Mouse (Mus musculus) heart, embryonic 16.5 days (tissue): ENCODE measurements at regions not wholly inside any gene's neighbourhood (a gene's known extent, or its start where the extent isn't known, plus 50 kb on each side); places are given as distances from the start of the nearest gene placed in this dataset.

Source experiments
- ATAC-seq: fragments of 200-750 bp; cut with Nextera tagmentation; replicated peaks from 2 replicates; pipeline ENCODE4 v1.8.0; 2017; ENCODE audit warnings: moderate number of reproducible peaks; ENCODE audit not compliant: insufficient read depth, low FRiP score; ENCODE audit errors: extremely low read depth
- H3K27ac ChIP-seq: fragments of 300-500 bp; sonication (generic); 2 replicates; pipeline ENCODE4 v1.5.1; 2014; ENCODE audit warnings: mild to moderate bottlenecking, low read length, control low read depth, moderate library complexity
- H3K27me3 ChIP-seq: fragments of 300-500 bp; sonication (generic); 2 replicates; pipeline ENCODE4 v1.6.1; 2014; ENCODE audit warnings: low read length, mixed read lengths; ENCODE audit not compliant: control insufficient read depth, insufficient read depth
- H3K36me3 ChIP-seq: fragments of 300-500 bp; sonication (generic); 2 replicates; pipeline ENCODE4 v1.6.1; 2014; ENCODE audit not compliant: control insufficient read depth, insufficient read depth
- H3K4me1 ChIP-seq: fragments of 300-500 bp; sonication (generic); 2 replicates; pipeline ENCODE4 v1.6.1; 2014; ENCODE audit warnings: low read length, mixed read lengths; ENCODE audit not compliant: control insufficient read depth, insufficient read depth
- H3K4me2 ChIP-seq: fragments of 300-500 bp; sonication (generic); 2 replicates; pipeline ENCODE4 v1.6.1; 2014; ENCODE audit warnings: low read depth, mild to moderate bottlenecking, control low read depth, low read length
- H3K4me3 ChIP-seq: fragments of 300-500 bp; sonication (generic); 2 replicates; pipeline ENCODE4 v1.5.1; 2014; ENCODE audit warnings: mild to moderate bottlenecking, control low read depth, low read length
- H3K9ac ChIP-seq: fragments of 300-500 bp; sonication (generic); 2 replicates; pipeline ENCODE4 v1.6.1; 2014; ENCODE audit warnings: low read length, control low read depth
- H3K9me3 ChIP-seq: fragments of 300-500 bp; sonication (generic); replicated peaks from 2 replicates; pipeline ENCODE4 v1.6.1; 2016; ENCODE audit warnings: low read length; ENCODE audit not compliant: control insufficient read depth
- WGBS: fragments of 180-500 bp; shearing (Covaris S2); extraction: QIAGEN DNeasy Blood & Tissue Kit; methylation state at CpG from one replicate; pipeline ENCODE4 v1.1.7; 2014; 5-methylcytosine and 5-hydroxymethylcytosine counted together

DNA sequence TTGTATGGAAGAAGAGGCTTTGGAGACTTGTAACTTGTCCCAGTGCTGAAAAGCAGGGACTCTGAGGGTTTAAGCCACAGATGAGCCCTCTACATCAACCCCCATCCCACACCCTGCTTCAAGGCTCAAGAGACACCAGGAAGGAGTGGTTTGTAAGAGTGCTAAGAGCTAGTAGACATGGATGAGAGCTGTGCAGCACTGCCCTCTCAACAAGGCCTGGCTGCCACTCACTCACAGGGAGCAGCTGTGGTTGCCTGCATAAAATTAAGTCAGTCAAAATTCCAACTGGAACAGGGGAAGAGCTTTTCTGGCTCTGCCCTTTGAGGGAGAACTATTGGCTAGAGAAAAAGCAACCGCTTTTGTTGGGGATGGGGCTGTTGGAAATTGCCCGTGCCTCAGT, 225.5 kb upstream of the Tbl1xr1 start:
- 86% methylated on average over 2 of the region's 2 CpGs for WGBS
- ATAC-seq: no peak
- 0 out of 2 replicates have a peak, but pooled peaks cover 2% of the 10 kb centered on the region for H3K9me3 ChIP-seq

DNA sequence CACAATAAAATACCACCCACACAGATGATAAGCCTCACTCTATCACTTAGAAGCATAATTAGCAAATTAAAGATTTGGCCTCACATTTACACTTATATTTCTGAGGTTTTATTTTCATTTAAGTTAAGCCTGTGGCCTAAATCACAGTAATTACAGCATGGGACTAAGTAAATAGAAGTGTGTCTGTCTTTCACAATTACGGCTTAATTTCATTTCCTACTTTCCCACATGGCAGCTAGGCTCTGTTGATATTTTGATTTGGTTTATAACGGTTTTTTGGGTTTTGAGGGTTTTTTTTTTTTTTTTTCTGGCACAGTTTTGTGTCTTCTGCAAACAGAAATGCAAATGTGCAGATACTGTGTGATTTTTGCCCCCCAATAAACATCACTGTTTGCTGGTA, 222.1 kb upstream of the Tbl1xr1 start:
- Histone ChIP-seq H3K9me3 (no peaks in the 10 kb centered on the region), H3K27ac (no peak overlapping the region)
- ATAC-seq: no peak

More for the DNA sequence above, 225.5 kb upstream of the Tbl1xr1 start:
- no peak overlapping the region for H3K4me3 ChIP-seq
- no peaks in the 10 kb centered on the region for H3K27me3 ChIP-seq
- H3K9ac ChIP-seq: no peak overlapping the region
- H3K4me2 ChIP-seq: no peak overlapping the region
- H3K4me1 ChIP-seq: no peaks in the 10 kb centered on the region
- H3K36me3 ChIP-seq: no peaks in the 10 kb centered on the region
- H3K27ac ChIP-seq: no peak overlapping the region

GRCm38 (mm10) chr3:21859436-21859835, 217.0 kb upstream of the Tbl1xr1 start:
- Histone ChIP-seq H3K36me3 (no peaks in the 10 kb centered on the region), H3K4me2 (no peak overlapping the region), H3K9me3 (no peaks in the 10 kb centered on the region), H3K27ac (no peak overlapping the region), H3K4me1 (no peaks in the 10 kb centered on the region), H3K27me3 (no peaks in the 10 kb centered on the region), H3K9ac (no peak overlapping the region), H3K4me3 (no peak overlapping the region)
- ATAC-seq: no peak
- 87% methylated on average over 1 of the region's 1 CpGs for WGBS

More for the DNA sequence above, 222.1 kb upstream of the Tbl1xr1 start:
- Histone ChIP-seq H3K36me3 (no peaks in the 10 kb centered on the region), H3K4me1 (no peaks in the 10 kb centered on the region), H3K9ac (no peak overlapping the region), H3K4me2 (no peak overlapping the region), H3K27me3 (no peaks in the 10 kb centered on the region), H3K4me3 (no peak overlapping the region)
- 81% methylated on average over 2 of the region's 2 CpGs for WGBS

GRCm38 (mm10) chr3:21860915-21861635, 215.4 kb upstream of the Tbl1xr1 start:
- Histone ChIP-seq H3K9me3 (no peaks in the 10 kb centered on the region), H3K27me3 (no peaks in the 10 kb centered on the region), H3K4me2 (no peak overlapping the region), H3K9ac (no peak overlapping the region), H3K4me3 (no peak overlapping the region), H3K36me3 (no peaks in the 10 kb centered on the region), H3K4me1 (no peaks in the 10 kb centered on the region), H3K27ac (no peak overlapping the region)
- 77% methylated on average over 4 of the region's 4 CpGs for WGBS
- ATAC-seq: no peak

- ATAC-seq: no peak
- no peaks in the 10 kb centered on the region for H3K4me1 ChIP-seq
- H3K27ac ChIP-seq: no peak overlapping the region
- H3K27me3 ChIP-seq: no peaks in the 10 kb centered on the region
- H3K36me3 ChIP-seq: no peaks in the 10 kb centered on the region
- no peaks in the 10 kb centered on the region for H3K9me3 ChIP-seq
- H3K4me3 ChIP-seq: no peak overlapping the region
- WGBS: 87% methylated on average over 4 of the region's 4 CpGs
- H3K9ac ChIP-seq: no peak overlapping the region
- H3K4me2 ChIP-seq: no peak overlapping the region
Measured at GRCm38 (mm10) chr3:21861636-21861970, 214.8 kb upstream of the Tbl1xr1 start.

- H3K27ac ChIP-seq: no peak overlapping the region
- H3K9me3 ChIP-seq: no peaks in the 10 kb centered on the region
- H3K27me3 ChIP-seq: no peaks in the 10 kb centered on the region
- no peak overlapping the region for H3K4me2 ChIP-seq
- 63% methylated on average over 5 of the region's 5 CpGs for WGBS
- no peak overlapping the region for H3K9ac ChIP-seq
- H3K4me1 ChIP-seq: no peaks in the 10 kb centered on the region
- no peaks in the 10 kb centered on the region for H3K36me3 ChIP-seq
- ATAC-seq: no peak
- no peak overlapping the region for H3K4me3 ChIP-seq
Measured at GRCm38 (mm10) chr3:21864391-21864790, 212.1 kb upstream of the Tbl1xr1 start.

DNA sequence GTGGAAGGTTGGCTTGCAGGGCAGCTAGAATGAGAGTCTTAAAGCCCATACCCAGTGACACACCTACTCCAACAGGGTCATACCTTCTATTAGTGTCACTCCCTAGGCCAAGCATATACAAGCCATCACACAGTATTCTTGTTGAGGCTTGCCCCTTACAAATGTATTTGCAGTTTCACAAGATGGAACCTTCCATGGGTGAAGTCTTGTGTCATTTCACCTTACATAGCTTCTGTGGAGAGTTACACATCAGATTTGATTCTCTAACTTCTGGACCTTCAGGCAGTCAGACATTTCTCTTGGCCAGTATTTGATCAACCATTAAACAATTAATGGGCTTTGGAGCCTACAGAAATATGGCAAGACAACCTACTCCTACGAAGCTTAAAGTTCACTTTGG, 210.6 kb upstream of the Tbl1xr1 start:
- no peak overlapping the region for H3K4me3 ChIP-seq
- H3K4me1 ChIP-seq: 0 out of 2 replicates have a peak, but pooled peaks cover 2% of the 10 kb centered on the region
- no peak overlapping the region for H3K9ac ChIP-seq
- no peak overlapping the region for H3K27ac ChIP-seq
- no peaks in the 10 kb centered on the region for H3K9me3 ChIP-seq
- H3K27me3 ChIP-seq: no peaks in the 10 kb centered on the region
- 89% methylated on average over 1 of the region's 1 CpGs for WGBS
- no peak overlapping the region for H3K4me2 ChIP-seq
- no peaks in the 10 kb centered on the region for H3K36me3 ChIP-seq
- no peak for ATAC-seq

- Histone ChIP-seq H3K9me3 (no peaks in the 10 kb centered on the region), H3K4me3 (no peak overlapping the region), H3K4me2 (no peak overlapping the region), H3K27me3 (no peaks in the 10 kb centered on the region), H3K4me1 (no peaks in the 10 kb centered on the region), H3K27ac (no peak overlapping the region), H3K9ac (no peak overlapping the region), H3K36me3 (no peaks in the 10 kb centered on the region)
- 83% methylated on average over 2 of the region's 2 CpGs for WGBS
- ATAC-seq: no peak
Measured at GRCm38 (mm10) chr3:21878396-21878795, 198.1 kb upstream of the Tbl1xr1 start.

GRCm38 (mm10) chr3:21884216-21884615, 192.2 kb upstream of the Tbl1xr1 start:
- Histone ChIP-seq H3K9ac (no peak overlapping the region), H3K4me2 (no peak overlapping the region), H3K27me3 (no peaks in the 10 kb centered on the region), H3K9me3 (no peaks in the 10 kb centered on the region), H3K27ac (no peak overlapping the region), H3K4me1 (no peaks in the 10 kb centered on the region), H3K36me3 (no peaks in the 10 kb centered on the region), H3K4me3 (no peak overlapping the region)
- no peak for ATAC-seq
- WGBS: 58% methylated on average over 3 of the region's 3 CpGs
